8 mouse cellular contexts compared by ENCODE assay signal in the genomic region with DNA sequence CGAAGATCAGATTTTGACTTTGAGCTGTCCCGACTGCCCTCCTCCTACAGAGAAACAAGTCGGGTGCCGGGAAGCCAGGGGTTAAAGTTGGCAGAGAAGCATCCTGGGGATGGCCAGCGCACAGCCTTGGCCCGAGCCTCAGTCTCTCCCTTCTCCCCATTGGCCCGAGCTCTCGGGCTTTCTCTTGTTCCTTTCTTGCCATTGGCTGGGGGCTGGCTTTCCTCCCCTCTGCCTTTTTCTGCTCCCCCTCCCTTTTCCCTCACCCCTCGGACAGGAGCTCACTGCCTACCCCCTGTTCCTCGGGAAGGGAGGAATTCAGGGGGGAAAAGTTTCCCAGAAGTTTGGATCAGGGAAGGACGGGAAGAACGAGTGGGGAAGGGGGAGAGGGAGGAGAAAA. TPM values are rescaled to one million over a fixed set of nuclear protein-coding genes. Genes with fewer than 3 reads are reported as not detected.
DNase-seq lines count a peak whose midpoint lies in the region; ATAC-seq and TF ChIP-seq lines count a peak whose summit lies in the region.

No protein-coding gene starts in this region.

- H3K4me2 ChIP-seq in forebrain, embryonic 13.5 days = peak overlapping the region; percentile 59
- peak overlapping the region; percentile 66 for H3K4me2 ChIP-seq in limb, embryonic 12.5 days

- H3K27ac ChIP-seq in forebrain, embryonic 13.5 days = no peak overlapping the region
- peak overlapping the region; percentile 100 for H3K27ac ChIP-seq in limb, embryonic 12.5 days

- no peak for TF ChIP-seq CTCF in E14TG2a.4 (conservative IDR thresholded peaks at IDR 0.05; ENCODE audit: low read length)

- no peaks in the 10 kb centered on the region for H3K36me3 ChIP-seq in E14TG2a.4 (ENCODE audit: insufficient read depth, low read length)
- no peaks in the 10 kb centered on the region for H3K36me3 ChIP-seq in forebrain, embryonic 13.5 days (ENCODE audit: poor library complexity, severe bottlenecking)
- peaks cover 12% of the 10 kb centered on the region for H3K36me3 ChIP-seq in limb, embryonic 12.5 days

- no peak overlapping the region for H3K9ac ChIP-seq in forebrain, embryonic 13.5 days
- peak overlapping the region; percentile 100 for H3K9ac ChIP-seq in limb, embryonic 12.5 days (replicated peaks)

- peaks cover 98% of the 10 kb centered on the region for H3K27me3 ChIP-seq in E14TG2a.4 (ENCODE audit: insufficient read depth, low read length)
- peaks cover 100% of the 10 kb centered on the region for H3K27me3 ChIP-seq in forebrain, embryonic 13.5 days
- peaks cover 17% of the 10 kb centered on the region for H3K27me3 ChIP-seq in limb, embryonic 12.5 days

- H3K4me3 ChIP-seq in E14TG2a.4 (replicated peaks; ENCODE audit: low read length) = peak overlapping the region; percentile 72
- H3K4me3 ChIP-seq in forebrain, embryonic 13.5 days = peak overlapping the region; percentile 37; the same call in 1 of the 2 replicates
- H3K4me3 ChIP-seq in limb, embryonic 12.5 days (replicated peaks) = peak overlapping the region; percentile 87

- under 1% methylated on average over 12 of the region's 12 CpGs for WGBS in forebrain, embryonic 13.5 days
- WGBS in limb, embryonic 12.5 days = 0% methylated on average over 12 of the region's 12 CpGs

- no peaks in the 10 kb centered on the region for H3K9me3 ChIP-seq in E14TG2a.4 (ENCODE audit: low read length)
- H3K9me3 ChIP-seq in forebrain, embryonic 13.5 days (replicated peaks) = no peaks in the 10 kb centered on the region
- H3K9me3 ChIP-seq in limb, embryonic 12.5 days = no peaks in the 10 kb centered on the region

- 0 out of 2 replicates have a peak, but pooled peaks have one; percentile 3 for ATAC-seq in forebrain, embryonic 13.5 days
- peak; percentile 91 for ATAC-seq in limb, embryonic 12.5 days (ENCODE audit: insufficient number of reproducible peaks, insufficient read depth, low FRiP score, low TSS enrichment, low read depth)
- ATAC-seq in erythroblast, adult 5-6 weeks (replicated peaks; ENCODE audit: low FRiP score, poor library complexity, severe bottlenecking) = no peak
- no peak for ATAC-seq in frontal cortex, adult (ENCODE audit: low TSS enrichment)

- DNase-seq in 3134 (ENCODE audit: extremely low read depth, insufficient read length, low spot score) = peak; percentile 89
- DNase-seq in kidney, postnatal 4 days = no peak
- no peak for DNase-seq in kidney, postnatal 10 days

- H3K4me1 ChIP-seq in E14TG2a.4 (replicated peaks; ENCODE audit: low read depth, low read length) = peaks cover 52% of the 10 kb centered on the region
- H3K4me1 ChIP-seq in forebrain, embryonic 13.5 days = peaks cover 10% of the 10 kb centered on the region
- peaks cover 53% of the 10 kb centered on the region for H3K4me1 ChIP-seq in limb, embryonic 12.5 days (replicated peaks)

RNA-seq across cellular contexts. Expression of gene Tbx15, which starts 12.9 kb away (rescaled TPM):
- 0.28 and 0.43 TPM in 2 replicates for polyA plus RNA-seq in forebrain, embryonic 13.5 days (2015; fragmentation: Nextera tagmentation; extraction: Ambion mirVana)
- polyA plus RNA-seq in limb, embryonic 12.5 days (2016; fragmentation: Nextera tagmentation; extraction: Ambion mirVana) = 26.5 and 32.6 TPM in 2 replicates
- 0.58 TPM in 1 of 2 replicates, not detected in the other for total RNA-seq in erythroblast, adult 5-6 weeks (2015; ENCODE audit: low replicate concordance)
- 0.14 and 0.85 TPM in 2 replicates for total RNA-seq in erythroblast, adult 5-6 weeks (2017; ENCODE audit: low replicate concordance)

Comparison
In these comparisons a context has a peak if more than half of its experiments do, and no peak if none do; other contexts are left out.
1. H3K4me3 ChIP-seq: peak in every context shown above with its lines; median percentile 87 in limb, embryonic 12.5 days; 72 in E14TG2a.4; 37 in forebrain, embryonic 13.5 days.
2. ATAC-seq: peak in forebrain, embryonic 13.5 days (single experiment) and limb, embryonic 12.5 days (single experiment); none in erythroblast, adult 5-6 weeks (single experiment) and frontal cortex, adult (single experiment).
3. RNA of gene Tbx15, which starts 12.9 kb away (polyA plus RNA-seq): 26.5 to 32.6 TPM in limb, embryonic 12.5 days; 0.28 to 0.43 TPM in forebrain, embryonic 13.5 days; every median in the first group is over 10 times any median in the second.